Mouse (Mus musculus): ENCODE data around the gene Olfr491. TPM values are rescaled to one million over a fixed set of nuclear protein-coding genes. Genes with fewer than 3 reads are reported as not detected.

The Olfr491 gene
- not detected in 2 replicates for polyA plus RNA-seq (2015; fragmentation: Nextera tagmentation; extraction: Ambion mirVana)

DNA sequence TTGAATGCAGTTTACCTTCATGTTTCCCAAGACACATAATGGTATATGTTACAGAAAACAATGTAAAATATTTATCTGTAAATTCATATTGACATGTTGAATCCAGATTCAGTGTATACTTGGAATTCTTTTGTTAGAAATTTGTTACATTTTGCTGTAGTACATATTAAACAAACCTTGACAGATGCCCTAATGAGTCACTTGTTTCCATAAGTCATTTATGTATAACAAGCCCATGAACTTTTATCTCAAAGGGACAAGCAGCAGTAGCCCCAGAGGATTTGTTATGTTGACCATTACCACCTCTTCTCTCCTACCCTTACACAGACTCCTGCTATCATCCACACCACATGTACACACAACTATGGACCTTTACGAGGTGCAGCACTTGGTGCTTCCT lies at the start of gene Olfr491:
TSS of gene Olfr491 (plus strand) at position 301 of the 400 bp plus-strand sequence.
- H3K9ac ChIP-seq = no peak within 1 kb of the TSS
- 28% methylated on average over 1 of the region's 1 CpGs for WGBS (ENCODE audit: insufficient replicate concordance)
- H3K27ac ChIP-seq (replicated peaks) = no peak within 1 kb of the TSS
- H3K4me2 ChIP-seq = no peak within 1 kb of the TSS
- H3K4me3 ChIP-seq (replicated peaks) = no peak within 1 kb of the TSS
- H3K4me1 ChIP-seq (replicated peaks) = no peaks in the 10 kb centered on the region
- no peaks in the 10 kb centered on the region for H3K36me3 ChIP-seq (replicated peaks)
- no peaks in the 10 kb centered on the region for H3K27me3 ChIP-seq
- no peak for ATAC-seq (ENCODE audit: insufficient read depth)
- no peaks in the 10 kb centered on the region for H3K9me3 ChIP-seq (replicated peaks)

DNA sequence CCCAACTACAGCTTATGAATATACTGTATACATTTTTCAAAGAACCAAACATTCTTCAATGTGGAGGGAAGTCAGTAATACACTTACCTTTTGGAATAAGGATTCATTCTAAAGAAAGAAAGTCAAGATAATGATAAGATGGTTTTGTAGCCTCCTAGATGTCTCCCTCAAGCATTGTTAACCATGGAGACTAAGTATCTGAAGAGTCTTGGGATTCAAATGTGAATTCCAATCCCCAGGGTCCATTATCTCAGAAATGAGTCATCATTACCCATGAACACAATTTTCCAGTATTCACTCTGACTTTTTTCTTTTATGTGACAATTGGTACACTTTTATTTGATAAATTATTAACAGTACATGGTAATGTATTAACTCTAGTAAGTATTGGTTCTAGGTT lies 24.4 kb upstream of the Olfr491 start, which contains the start of gene Olfr490:
TSS of gene Olfr490 (minus strand) at position 101 of the 400 bp plus-strand sequence.
- Histone ChIP-seq H3K9ac (no peak within 1 kb of the TSS), H3K9me3 (replicated peaks) (0 out of 2 replicates have a peak, but pooled peaks cover 2% of the 10 kb centered on the region), H3K4me1 (replicated peaks) (no peaks in the 10 kb centered on the region), H3K27me3 (no peaks in the 10 kb centered on the region), H3K36me3 (replicated peaks) (no peaks in the 10 kb centered on the region), H3K4me2 (no peak within 1 kb of the TSS), H3K4me3 (replicated peaks) (no peak within 1 kb of the TSS), H3K27ac (replicated peaks) (no peak within 1 kb of the TSS)
- ATAC-seq (ENCODE audit: insufficient read depth) = no peak

DNA sequence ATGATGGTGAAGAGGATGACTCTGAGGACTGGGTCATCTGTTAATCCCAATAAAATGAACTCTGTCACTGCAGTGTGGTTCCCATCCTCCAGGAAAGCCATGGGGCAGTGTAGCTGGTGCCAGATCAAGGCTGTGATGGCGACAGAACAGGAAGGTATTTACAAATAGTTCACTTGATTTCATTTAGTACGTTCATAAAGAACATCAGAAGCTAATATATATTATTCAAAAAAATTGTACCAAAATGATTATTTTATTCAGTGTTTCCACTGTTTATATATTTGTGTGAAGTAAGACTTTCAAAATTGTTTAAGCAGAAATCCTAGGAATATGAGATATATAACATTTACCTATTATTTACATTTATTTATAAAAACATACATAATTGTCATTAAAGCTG lies 10.3 kb downstream of the Olfr491 start, which contains the start of gene Olfr492:
TSS of gene Olfr492 (minus strand) at position 101 of the 400 bp plus-strand sequence.
- WGBS (ENCODE audit: insufficient replicate concordance) = 47% methylated on average over 2 of the region's 2 CpGs

DNA sequence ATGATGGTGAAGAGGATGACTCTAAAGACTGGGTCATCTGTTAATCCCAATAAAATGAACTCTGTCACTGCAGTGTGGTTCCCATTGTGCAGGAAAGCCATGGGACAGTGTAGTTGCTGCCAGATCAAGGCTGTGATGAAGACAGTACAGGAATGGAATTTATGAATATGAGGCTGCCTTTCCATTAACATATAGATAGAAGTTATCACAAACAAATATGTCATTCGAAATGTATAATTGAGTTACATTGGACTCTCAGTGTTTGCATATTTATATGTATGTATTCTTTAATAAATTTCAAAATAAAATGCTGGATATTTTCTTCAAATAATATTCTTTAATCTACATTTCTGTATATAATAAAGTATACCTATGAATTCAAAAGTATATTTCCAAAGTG lies 33.6 kb downstream of the Olfr491 start, which contains the start of gene Olfr493:
TSS of gene Olfr493 (minus strand) at position 101 of the 400 bp plus-strand sequence.
- H3K9ac ChIP-seq = no peak within 1 kb of the TSS
- WGBS (ENCODE audit: insufficient replicate concordance) = 40% methylated on average over 1 of the region's 1 CpGs
- ATAC-seq (ENCODE audit: insufficient read depth) = no peak

More for the DNA sequence above, 10.3 kb downstream of the Olfr491 start, which contains the start of gene Olfr492:
- Histone ChIP-seq H3K36me3 (replicated peaks) (no peaks in the 10 kb centered on the region), H3K4me3 (replicated peaks) (no peak within 1 kb of the TSS), H3K4me1 (replicated peaks) (no peaks in the 10 kb centered on the region), H3K27me3 (no peaks in the 10 kb centered on the region), H3K4me2 (no peak within 1 kb of the TSS), H3K9ac (no peak within 1 kb of the TSS), H3K9me3 (replicated peaks) (no peaks in the 10 kb centered on the region), H3K27ac (replicated peaks) (no peak within 1 kb of the TSS)
- ATAC-seq (ENCODE audit: insufficient read depth) = no peak

DNA sequence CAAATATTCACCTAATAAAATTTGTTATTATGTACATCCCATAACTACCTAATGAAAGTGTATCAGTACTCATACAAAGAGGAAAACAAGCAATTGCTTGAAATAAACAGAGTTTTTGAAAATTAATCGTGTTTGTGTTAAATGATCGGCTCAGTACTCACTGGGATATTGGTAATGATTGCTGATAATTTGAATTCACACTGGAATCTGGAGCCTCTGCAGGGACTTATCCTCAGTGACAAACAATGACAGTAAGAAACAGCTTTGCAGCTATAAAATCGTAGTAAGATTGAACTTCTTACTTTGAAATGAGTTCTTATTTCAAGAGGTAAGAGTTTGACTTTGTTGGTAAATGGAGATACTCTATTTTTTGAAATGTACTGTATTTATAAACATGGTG lies 51.8 kb downstream of the Olfr491 start, which contains the start of gene Olfr494:
TSS of gene Olfr494 (plus strand) at position 301 of the 400 bp plus-strand sequence.
- 54% methylated on average over 3 of the region's 3 CpGs for WGBS (ENCODE audit: insufficient replicate concordance)
- H3K4me1 ChIP-seq (replicated peaks) = no peaks in the 10 kb centered on the region
- no peak within 1 kb of the TSS for H3K4me3 ChIP-seq (replicated peaks)
- H3K4me2 ChIP-seq = no peak within 1 kb of the TSS
- no peaks in the 10 kb centered on the region for H3K36me3 ChIP-seq (replicated peaks)
- H3K27ac ChIP-seq (replicated peaks) = no peak within 1 kb of the TSS
- H3K27me3 ChIP-seq = no peaks in the 10 kb centered on the region
- no peak for ATAC-seq (ENCODE audit: insufficient read depth)
- 0 out of 2 replicates have a peak, but pooled peaks cover 3% of the 10 kb centered on the region for H3K9me3 ChIP-seq (replicated peaks)
- H3K9ac ChIP-seq = no peak within 1 kb of the TSS

More for the DNA sequence above, 33.6 kb downstream of the Olfr491 start, which contains the start of gene Olfr493:
- Histone ChIP-seq H3K27ac (replicated peaks) (no peak within 1 kb of the TSS), H3K9me3 (replicated peaks) (no peaks in the 10 kb centered on the region), H3K27me3 (no peaks in the 10 kb centered on the region), H3K4me1 (replicated peaks) (no peaks in the 10 kb centered on the region), H3K4me3 (replicated peaks) (no peak within 1 kb of the TSS), H3K4me2 (no peak within 1 kb of the TSS), H3K36me3 (replicated peaks) (no peaks in the 10 kb centered on the region)

Other genes starting within 250 kb of the Olfr491 start
- gene Olfr480, start 246.1 kb upstream of the Olfr491 start, polyA plus RNA-seq (2015; fragmentation: Nextera tagmentation; extraction: Ambion mirVana) = not detected in 2 replicates
- gene Olfr481, start 233.6 kb upstream of the Olfr491 start, polyA plus RNA-seq (2015; fragmentation: Nextera tagmentation; extraction: Ambion mirVana) = not detected in 2 replicates
- gene Olfr482, start 215.9 kb upstream of the Olfr491 start, polyA plus RNA-seq (2015; fragmentation: Nextera tagmentation; extraction: Ambion mirVana) = 0.09 TPM in 1 of 2 replicates, not detected in the other
- gene Olfr483, start 212.6 kb upstream of the Olfr491 start, polyA plus RNA-seq (2015; fragmentation: Nextera tagmentation; extraction: Ambion mirVana) = not detected in 2 replicates
- not detected in 2 replicates for gene Olfr484, start 186.0 kb upstream of the Olfr491 start, polyA plus RNA-seq (2015; fragmentation: Nextera tagmentation; extraction: Ambion mirVana)
- not detected in 2 replicates for gene Olfr485, start 153.6 kb upstream of the Olfr491 start, polyA plus RNA-seq (2015; fragmentation: Nextera tagmentation; extraction: Ambion mirVana)
- gene Olfr486, start 140.7 kb upstream of the Olfr491 start, polyA plus RNA-seq (2015; fragmentation: Nextera tagmentation; extraction: Ambion mirVana) = not detected in 2 replicates
- not detected in 2 replicates for gene Olfr487, start 98.8 kb upstream of the Olfr491 start, polyA plus RNA-seq (2015; fragmentation: Nextera tagmentation; extraction: Ambion mirVana)
- gene Olfr488, start 55.1 kb upstream of the Olfr491 start, polyA plus RNA-seq (2015; fragmentation: Nextera tagmentation; extraction: Ambion mirVana) = not detected in 2 replicates
- not detected in 2 replicates for gene Olfr490, start 24.5 kb upstream of the Olfr491 start, polyA plus RNA-seq (2015; fragmentation: Nextera tagmentation; extraction: Ambion mirVana)
- not detected in 2 replicates for gene Olfr492, start 10.2 kb downstream of the Olfr491 start, polyA plus RNA-seq (2015; fragmentation: Nextera tagmentation; extraction: Ambion mirVana)
- not detected in 2 replicates for gene Olfr493, start 33.5 kb downstream of the Olfr491 start, polyA plus RNA-seq (2015; fragmentation: Nextera tagmentation; extraction: Ambion mirVana)
- gene Olfr494, start 51.9 kb downstream of the Olfr491 start, polyA plus RNA-seq (2015; fragmentation: Nextera tagmentation; extraction: Ambion mirVana) = not detected in 2 replicates
- gene Olfr495, start 79.7 kb downstream of the Olfr491 start, polyA plus RNA-seq (2015; fragmentation: Nextera tagmentation; extraction: Ambion mirVana) = not detected in 2 replicates
- not detected in 2 replicates for gene Olfr497, start 107.0 kb downstream of the Olfr491 start, polyA plus RNA-seq (2015; fragmentation: Nextera tagmentation; extraction: Ambion mirVana)
- gene Olfr498, start 151.9 kb downstream of the Olfr491 start, polyA plus RNA-seq (2015; fragmentation: Nextera tagmentation; extraction: Ambion mirVana) = not detected in 2 replicates
- gene Olfr502, start 211.6 kb downstream of the Olfr491 start, polyA plus RNA-seq (2015; fragmentation: Nextera tagmentation; extraction: Ambion mirVana) = not detected in 2 replicates
- gene Olfr503, start 231.1 kb downstream of the Olfr491 start, polyA plus RNA-seq (2015; fragmentation: Nextera tagmentation; extraction: Ambion mirVana) = not detected in 2 replicates

Measured in liver, embryonic 15.5 days (tissue).